Comparison of ENCODE assay signal across 10 mouse cellular contexts in the genomic region with DNA sequence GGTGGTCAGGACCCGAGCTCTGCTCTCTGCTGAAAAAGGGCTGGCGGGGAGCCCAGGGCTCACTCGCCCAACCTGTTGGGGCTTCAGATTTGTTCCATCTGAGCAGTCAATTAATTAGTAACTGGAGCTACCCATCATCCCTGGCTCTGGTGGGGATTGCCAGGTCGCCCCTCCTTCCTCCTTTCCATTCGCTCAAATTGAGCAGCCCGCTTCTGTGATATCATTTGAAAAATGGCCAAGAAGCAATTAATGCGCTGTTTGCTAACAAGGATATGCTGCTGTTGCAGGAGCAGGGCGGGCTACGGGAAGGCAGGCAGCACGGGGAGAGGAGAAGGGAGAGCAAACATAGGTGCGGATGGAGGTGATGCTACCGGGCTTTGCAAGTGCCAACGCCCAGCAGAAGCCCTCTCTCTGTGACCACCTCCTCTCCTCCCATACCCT.
DNase-seq lines count a peak whose midpoint lies in the region; ATAC-seq and TF ChIP-seq lines count a peak whose summit lies in the region.
"Had no signal": no experiment of that assay in that cellular context is flagged by ENCODE, and none has a peak within 500 bp of the region (broad histone marks: within the 10 kb centered on the region; RNA-seq: fewer than 3 reads in every experiment).

No protein-coding gene starts in this region.

- TF ChIP-seq CTCF in left cerebral cortex, adult 2 months (IDR thresholded peaks at IDR 0.05), result no peak

- no peak overlapping the region for H3K4me3 ChIP-seq in hindbrain, embryonic 14.5 days (replicated peaks; ENCODE audit: low read length)
- H3K4me3 ChIP-seq in hindbrain, embryonic 10.5 days, result no peak overlapping the region
- no peak overlapping the region for H3K4me3 ChIP-seq in left cerebral cortex, adult 2 months

- 51% methylated on average over 13 of the region's 13 CpGs for WGBS in hindbrain, embryonic 14.5 days
- 82% methylated on average over 13 of the region's 13 CpGs for WGBS in hindbrain, embryonic 10.5 days

- no peak; the same call in 1 of the 2 replicates for ATAC-seq in hindbrain, embryonic 14.5 days (ENCODE audit: low FRiP score)
- ATAC-seq in megakaryocyte progenitor cell, adult 5-6 weeks (replicated peaks; ENCODE audit: poor library complexity), result no peak
- ATAC-seq: activated CD4-positive, CD25-positive, alpha-beta regulatory T cell, adult 4 months had no signal

- peak; percentile 50 for DNase-seq in hindbrain, embryonic 14.5 days (ENCODE audit: low spot score)
- no peak for DNase-seq in hindbrain, embryonic 10.5 days (ENCODE audit: low spot score)
- DNase-seq in urinary bladder, postnatal 14 days (ENCODE audit: low spot score), result peak; percentile 11
- DNase-seq in urinary bladder, adult 2 months (ENCODE audit: low spot score), result no peak
- DNase-seq in kidney, postnatal 36 days, result peak; percentile 82 to 86
- DNase-seq in spleen, postnatal 10 days (ENCODE audit: low spot score in 2 of 2), result no peak
- no peak for DNase-seq in left cerebral cortex, adult 2 months (ENCODE audit: extremely low spot score in 1 of 2, low spot score in 2 of 2)
- DNase-seq: thymus, adult 18-20 months had no signal

- H3K9me3 ChIP-seq in hindbrain, embryonic 14.5 days (ENCODE audit: control insufficient read depth, low read length), result no peaks in the 10 kb centered on the region
- no peaks in the 10 kb centered on the region for H3K9me3 ChIP-seq in hindbrain, embryonic 10.5 days

- no peak overlapping the region for H3K4me2 ChIP-seq in hindbrain, embryonic 14.5 days (replicated peaks)

- H3K36me3 ChIP-seq in hindbrain, embryonic 14.5 days (replicated peaks; ENCODE audit: control insufficient read depth, insufficient read depth), result no peaks in the 10 kb centered on the region
- H3K36me3 ChIP-seq in hindbrain, embryonic 10.5 days, result no peaks in the 10 kb centered on the region

- no peak overlapping the region for H3K27ac ChIP-seq in hindbrain, embryonic 14.5 days
- H3K27ac ChIP-seq in hindbrain, embryonic 10.5 days, result no peak overlapping the region
- H3K27ac ChIP-seq in left cerebral cortex, adult 2 months, result no peak overlapping the region

- no peak overlapping the region for H3K9ac ChIP-seq in hindbrain, embryonic 14.5 days

- peaks cover 7% of the 10 kb centered on the region; the same call in 1 of the 2 replicates for H3K4me1 ChIP-seq in hindbrain, embryonic 14.5 days (replicated peaks; ENCODE audit: control insufficient read depth, insufficient read depth, low read length)
- no peaks in the 10 kb centered on the region for H3K4me1 ChIP-seq in hindbrain, embryonic 10.5 days (replicated peaks)

- H3K27me3 ChIP-seq in hindbrain, embryonic 14.5 days (ENCODE audit: control insufficient read depth, insufficient read depth, low read length), result no peaks in the 10 kb centered on the region
- peaks cover 7% of the 10 kb centered on the region; the same call in 1 of the 2 replicates for H3K27me3 ChIP-seq in hindbrain, embryonic 10.5 days (ENCODE audit: insufficient read depth, poor library complexity, severe bottlenecking)

- intact Hi-C loops in left cerebral cortex, adult 2 months (cut with DNase I), result no loop called here

Comparison
In these comparisons a context has a peak if more than half of its experiments do, and no peak if none do; other contexts are left out.
1. DNase-seq: peak in hindbrain, embryonic 14.5 days (single experiment), urinary bladder, postnatal 14 days (single experiment) and kidney, postnatal 36 days (2 of 2); none in hindbrain, embryonic 10.5 days (single experiment), urinary bladder, adult 2 months (single experiment), spleen, postnatal 10 days (0 of 2) and left cerebral cortex, adult 2 months (0 of 2).